Mouse (Mus musculus) kidney, adult 2 months (tissue): ENCODE measurements around the gene Rnf126. TPM values are rescaled to one million over a fixed set of nuclear protein-coding genes. Genes with fewer than 3 reads are reported as not detected.

Experiments used
- DNase-seq: peaks from one replicate; pipeline ENCODE4 v3.0.0; 2021
- H3K27ac ChIP-seq: fragments of 200-500 bp; 2 replicates; pipeline ENCODE4 v1.5.1; 2012; ENCODE audit warnings: low read depth, low read length, control low read depth, inconsistent platforms; ENCODE audit not compliant: insufficient read depth
- H3K27me3 ChIP-seq: fragments of 200-500 bp; replicated peaks from 2 replicates; pipeline ENCODE4 v1.6.1; 2012; ENCODE audit warnings: mild to moderate bottlenecking, moderate library complexity, low read length, inconsistent platforms; ENCODE audit not compliant: control insufficient read depth, insufficient read depth
- H3K36me3 ChIP-seq: fragments of 200-500 bp; 2 replicates; pipeline ENCODE4 v1.6.1; 2012; ENCODE audit warnings: mild to moderate bottlenecking, moderate library complexity, low read length, inconsistent platforms; ENCODE audit not compliant: control insufficient read depth, insufficient read depth
- H3K4me1 ChIP-seq: fragments of 200-500 bp; 2 replicates; pipeline ENCODE4 v1.6.1; 2011; ENCODE audit warnings: low read length; ENCODE audit not compliant: control insufficient read depth, insufficient read depth
- H3K4me3 ChIP-seq: fragments of 200-500 bp; 2 replicates; pipeline ENCODE4 v1.5.1; 2011; ENCODE audit warnings: mild to moderate bottlenecking, low read depth, low read length, control low read depth; ENCODE audit not compliant: insufficient read depth
- CTCF ChIP-seq: fragments of 200-500 bp; conservative IDR thresholded peaks from 2 replicates; pipeline ENCODE4 v1.5.1; 2011; ENCODE audit warnings: low read depth, mild to moderate bottlenecking, control low read depth, low read length, moderate library complexity, mixed read lengths; ENCODE audit not compliant: insufficient read depth, insufficient read length
- POLR2A ChIP-seq: fragments of 200-500 bp; IDR thresholded peaks from one replicate; pipeline ENCODE4 v1.6.1; 2011; ENCODE audit warnings: low read depth, low read length, control low read depth
- WGBS: fragments of 180-500 bp; shearing (Covaris S2); methylation state at CpG from one replicate; pipeline ENCODE4 v1.1.7; 2018; 5-methylcytosine and 5-hydroxymethylcytosine counted together
- polyA plus RNA-seq: library from polyadenylated mRNA; depleted of rRNA; stranded (reverse); fragments of >200 nt; gene quantifications from 2 replicates; pipeline ENCODE4 v1.2.3, GENCODE M21; 2012

The Rnf126 gene
- polyA plus RNA-seq, 1 experiment, result 90.2 TPM

GRCm38 (mm10) chr10:79721089-79721488 lies 45.7 kb downstream of the Rnf126 start:
- Histone ChIP-seq H3K36me3 (no peaks in the 10 kb centered on the region), H3K27me3 (no peaks in the 10 kb centered on the region), H3K27ac (no peak overlapping the region), H3K4me3 (no peak overlapping the region), H3K4me1 (no peaks in the 10 kb centered on the region)
- 70% methylated on average over 5 of the region's 5 CpGs for WGBS
- DNase-seq, result no peak
- TF ChIP-seq CTCF (no peak), POLR2A (no peak)

GRCm38 (mm10) chr10:79717640-79718357 lies 49.0 kb downstream of the Rnf126 start:
- no peak for TF ChIP-seq POLR2A
- no peak for TF ChIP-seq CTCF
- Histone ChIP-seq H3K36me3 (no peaks in the 10 kb centered on the region), H3K4me1 (no peaks in the 10 kb centered on the region), H3K27me3 (no peaks in the 10 kb centered on the region), H3K27ac (no peak overlapping the region), H3K4me3 (no peak overlapping the region)
- WGBS, result 2% methylated on average over 43 of the region's 43 CpGs
- DNase-seq, result peak; percentile 76

GRCm38 (mm10) chr10:79716988-79717355 lies 49.8 kb downstream of the Rnf126 start:
- no peaks in the 10 kb centered on the region for H3K27me3 ChIP-seq
- H3K36me3 ChIP-seq, result no peaks in the 10 kb centered on the region
- no peaks in the 10 kb centered on the region for H3K4me1 ChIP-seq
- DNase-seq, result no peak
- H3K27ac ChIP-seq, result no peak overlapping the region
- WGBS, result under 1% methylated on average over 44 of the region's 44 CpGs
- no peak for TF ChIP-seq CTCF
- TF ChIP-seq POLR2A, result no peak
- peak overlapping the region; percentile 42 for H3K4me3 ChIP-seq

GRCm38 (mm10) chr10:79716254-79716987 lies 50.3 kb downstream of the Rnf126 start, which contains the start of gene Hcn2:
Gene Hcn2 (plus strand): TSS chr10:79716634.
- WGBS, result 2% methylated on average over 76 of the region's 91 CpGs
- Histone ChIP-seq H3K4me3 (peak within 1 kb of the TSS; percentile 42), H3K36me3 (no peaks in the 10 kb centered on the region), H3K27me3 (no peaks in the 10 kb centered on the region), H3K4me1 (no peaks in the 10 kb centered on the region), H3K27ac (no peak within 1 kb of the TSS)
- no peak for TF ChIP-seq POLR2A
- no peak for TF ChIP-seq CTCF
- no peak for DNase-seq

GRCm38 (mm10) chr10:79714996-79715395 lies 51.8 kb downstream of the Rnf126 start:
- H3K4me3 ChIP-seq, result no peak overlapping the region
- H3K27ac ChIP-seq, result no peak overlapping the region
- no peaks in the 10 kb centered on the region for H3K36me3 ChIP-seq
- DNase-seq, result no peak
- no peaks in the 10 kb centered on the region for H3K4me1 ChIP-seq
- no peaks in the 10 kb centered on the region for H3K27me3 ChIP-seq
- 58% methylated on average over 4 of the region's 4 CpGs for WGBS
- TF ChIP-seq CTCF (no peak), POLR2A (no peak)

GRCm38 (mm10) chr10:79713163-79713562 lies 53.6 kb downstream of the Rnf126 start:
- Histone ChIP-seq H3K4me1 (no peaks in the 10 kb centered on the region), H3K27me3 (no peaks in the 10 kb centered on the region), H3K36me3 (no peaks in the 10 kb centered on the region), H3K4me3 (no peak overlapping the region), H3K27ac (no peak overlapping the region)
- TF ChIP-seq CTCF (no peak), POLR2A (no peak)
- no peak for DNase-seq
- 38% methylated on average over 1 of the region's 1 CpGs for WGBS

GRCm38 (mm10) chr10:79712499-79713126 lies 54.1 kb downstream of the Rnf126 start:
- no peaks in the 10 kb centered on the region for H3K27me3 ChIP-seq
- peak; percentile 81 for TF ChIP-seq CTCF
- TF ChIP-seq POLR2A, result no peak
- H3K4me1 ChIP-seq, result peaks cover 2% of the 10 kb centered on the region; the same call in 1 of the 2 replicates
- 13% methylated on average over 6 of the region's 6 CpGs for WGBS
- H3K4me3 ChIP-seq, result no peak overlapping the region
- H3K27ac ChIP-seq, result no peak overlapping the region
- H3K36me3 ChIP-seq, result no peaks in the 10 kb centered on the region
- peak; percentile 77 for DNase-seq
